Mouse (Mus musculus): ENCODE data around the gene Pdzrn3.

Pdzrn3 gene

GRCm38 (mm10) chr6:101259411-101259810 is 118.3 kb downstream of the Pdzrn3 start:
- DNase-seq (ENCODE audit: low read depth, low spot score) = no peak

DNA sequence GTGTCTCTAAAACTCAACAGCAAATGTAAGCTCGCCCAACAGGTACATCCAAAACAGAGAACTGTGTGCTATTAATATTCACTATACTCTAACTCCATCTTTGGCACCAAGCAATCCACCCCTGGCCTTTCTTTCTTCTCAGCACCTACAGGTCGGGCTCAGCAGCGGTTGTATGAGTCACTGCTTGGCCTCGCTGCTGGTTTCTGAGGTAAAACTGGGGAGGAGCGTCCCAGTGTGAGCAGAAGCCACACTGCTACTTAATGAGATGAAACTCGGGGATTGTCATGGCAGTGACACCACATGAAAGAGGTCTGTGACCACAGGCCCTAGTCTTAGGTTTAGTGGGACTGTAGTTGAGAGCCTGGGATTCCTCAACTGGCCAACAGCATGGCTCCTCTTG is 120.3 kb downstream of the Pdzrn3 start:
- no peak for DNase-seq (ENCODE audit: low read depth, low spot score)

GRCm38 (mm10) chr6:101254652-101255051 is 123.0 kb downstream of the Pdzrn3 start:
- DNase-seq (ENCODE audit: low read depth, low spot score) = no peak

DNA sequence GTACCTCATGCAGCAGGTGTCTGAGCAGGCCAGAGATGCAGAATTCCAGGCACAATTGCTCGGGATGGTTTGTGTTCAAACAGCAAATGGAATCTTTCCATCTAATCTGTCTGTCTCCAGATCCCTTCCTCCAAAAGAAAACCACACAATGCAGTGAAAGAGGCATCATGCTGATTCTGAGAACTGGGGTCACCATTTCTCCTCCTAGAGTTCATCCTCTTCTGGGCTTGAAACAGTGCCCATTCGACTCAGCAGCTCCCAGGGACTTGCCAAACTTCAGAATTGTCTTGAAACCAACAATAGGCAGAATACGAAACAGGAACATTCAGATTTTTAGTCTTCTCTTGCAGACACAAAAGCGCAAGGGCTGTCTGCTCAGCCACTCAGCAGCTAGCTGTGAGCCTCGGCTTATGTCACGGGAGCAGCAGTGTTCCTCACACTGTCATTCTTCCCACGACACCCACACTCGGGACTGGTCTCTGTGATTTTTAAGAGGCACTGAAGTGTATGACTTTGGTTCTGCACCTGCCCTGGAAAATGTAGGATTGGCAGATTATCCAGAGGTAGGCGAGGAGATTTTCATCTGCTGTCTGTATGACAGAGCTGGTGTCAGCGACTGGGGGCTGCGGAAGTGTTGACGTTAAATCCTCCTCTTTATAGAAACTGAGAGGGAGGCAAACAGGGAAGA is 125.6 kb downstream of the Pdzrn3 start:
- DNase-seq (ENCODE audit: low read depth, low spot score) = no peak

DNA sequence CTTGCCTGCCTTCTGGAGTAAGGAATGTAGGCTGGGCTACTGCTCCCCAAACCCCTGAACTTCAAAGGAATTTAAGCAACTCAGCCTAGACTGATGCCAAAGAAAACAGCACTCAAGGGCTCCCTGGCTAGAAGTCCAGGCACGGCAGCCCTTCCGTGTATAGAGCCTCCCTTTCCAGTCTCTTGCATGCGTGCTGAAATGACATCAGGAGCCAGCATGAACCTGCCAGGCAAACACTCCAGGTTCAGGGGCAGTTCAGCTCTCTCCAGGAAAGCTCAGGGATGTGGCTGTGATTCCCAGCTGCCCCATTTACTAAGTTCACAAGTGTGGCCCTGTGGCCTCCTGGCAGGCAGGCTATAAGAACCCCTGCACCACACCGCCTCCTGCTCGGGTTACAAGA is 126.5 kb downstream of the Pdzrn3 start:
- DNase-seq (ENCODE audit: low read depth, low spot score) = no peak

GRCm38 (mm10) chr6:101246137-101246536 is 131.6 kb downstream of the Pdzrn3 start:
- DNase-seq (ENCODE audit: low read depth, low spot score) = no peak

GRCm38 (mm10) chr6:101244355-101244754 is 133.3 kb downstream of the Pdzrn3 start:
- no peak for DNase-seq (ENCODE audit: low read depth, low spot score)

DNA sequence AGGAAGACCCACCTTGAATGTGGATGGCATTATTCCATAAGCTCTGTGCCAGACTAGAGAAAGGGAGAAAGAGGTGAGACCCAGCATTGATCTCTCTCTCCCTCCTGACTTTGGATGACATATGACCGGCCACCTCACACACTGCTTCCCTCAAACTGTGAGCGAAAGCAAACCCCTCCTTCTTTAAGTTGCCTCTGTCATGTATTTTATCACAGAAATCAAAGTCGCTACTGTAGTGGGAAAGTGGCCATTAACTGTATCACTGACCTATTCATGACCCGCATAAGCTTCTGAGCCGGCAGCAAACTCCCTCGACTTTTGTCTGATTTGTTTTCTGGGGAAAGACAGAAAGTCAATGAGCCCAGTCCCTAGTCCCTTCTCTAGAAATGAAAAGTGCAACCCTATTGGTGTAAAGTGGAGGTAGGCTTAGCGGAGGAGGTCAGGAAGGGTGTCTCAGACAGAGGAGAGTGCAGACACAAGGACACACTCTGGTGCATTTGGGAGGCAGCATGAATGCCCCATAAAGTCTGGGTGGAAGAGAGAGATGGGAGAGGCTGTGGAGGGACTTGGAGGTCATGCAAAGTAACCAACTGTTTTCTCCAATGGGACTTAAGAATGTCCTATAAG is 134.4 kb downstream of the Pdzrn3 start:
- no peak for DNase-seq (ENCODE audit: low read depth, low spot score)

DNA sequence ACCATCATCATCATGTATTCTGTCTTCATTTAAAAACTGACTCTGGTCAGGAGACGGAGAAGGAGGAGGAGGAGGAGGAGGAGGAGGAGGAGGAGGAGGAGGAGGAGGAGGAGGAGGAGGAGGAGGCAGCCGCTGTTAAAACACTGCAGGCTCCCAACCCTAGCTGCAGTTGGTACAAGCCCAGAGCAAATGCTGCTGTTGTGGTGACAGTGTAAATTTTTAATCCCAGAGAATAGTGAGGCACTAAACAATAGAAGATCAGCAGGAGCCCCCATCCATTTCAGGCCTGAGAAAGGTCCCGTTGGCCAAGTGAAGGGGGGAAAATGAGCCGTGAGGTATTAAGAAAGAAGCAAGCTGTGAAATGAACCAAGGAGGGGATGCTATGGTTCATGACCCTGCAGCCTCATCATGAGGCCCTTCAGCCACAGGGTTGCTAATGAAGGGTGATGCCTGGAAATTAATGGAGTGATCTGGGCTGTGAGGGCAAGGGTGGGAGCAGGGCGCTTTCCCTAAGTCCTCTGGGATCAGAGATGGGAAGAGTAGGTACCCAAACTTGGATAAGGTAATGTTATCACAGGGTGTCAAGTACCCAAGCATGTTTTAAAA is 141.0 kb downstream of the Pdzrn3 start:
- no peak for DNase-seq (ENCODE audit: low read depth, low spot score)

GRCm38 (mm10) chr6:101236230-101236629 is 141.5 kb downstream of the Pdzrn3 start:
- no peak for DNase-seq (ENCODE audit: low read depth, low spot score)

- no peak for DNase-seq (ENCODE audit: low read depth, low spot score)
Observed at GRCm38 (mm10) chr6:101234349-101234748, 143.3 kb downstream of the Pdzrn3 start.

DNA sequence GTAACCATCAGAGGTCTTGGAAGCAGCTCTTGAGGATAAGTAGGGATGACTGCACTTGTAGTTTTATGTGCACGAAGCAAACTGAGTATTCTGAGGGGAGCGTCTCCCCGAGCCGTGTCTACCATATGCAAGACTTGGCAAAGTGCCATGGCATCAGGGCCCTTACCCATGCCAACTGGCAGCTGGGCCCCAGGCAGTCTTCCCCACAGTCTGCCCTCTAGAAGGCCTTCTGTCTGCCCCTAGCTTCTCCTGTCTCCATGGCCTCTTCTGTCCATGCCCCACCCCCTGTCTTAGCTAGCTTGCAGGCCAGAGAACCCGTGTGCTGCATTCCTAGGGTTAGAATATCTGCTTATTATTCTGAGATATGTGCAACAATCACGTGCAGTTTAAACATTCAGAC is 144.0 kb downstream of the Pdzrn3 start:
- DNase-seq (ENCODE audit: low read depth, low spot score) = peak; percentile 30

DNA sequence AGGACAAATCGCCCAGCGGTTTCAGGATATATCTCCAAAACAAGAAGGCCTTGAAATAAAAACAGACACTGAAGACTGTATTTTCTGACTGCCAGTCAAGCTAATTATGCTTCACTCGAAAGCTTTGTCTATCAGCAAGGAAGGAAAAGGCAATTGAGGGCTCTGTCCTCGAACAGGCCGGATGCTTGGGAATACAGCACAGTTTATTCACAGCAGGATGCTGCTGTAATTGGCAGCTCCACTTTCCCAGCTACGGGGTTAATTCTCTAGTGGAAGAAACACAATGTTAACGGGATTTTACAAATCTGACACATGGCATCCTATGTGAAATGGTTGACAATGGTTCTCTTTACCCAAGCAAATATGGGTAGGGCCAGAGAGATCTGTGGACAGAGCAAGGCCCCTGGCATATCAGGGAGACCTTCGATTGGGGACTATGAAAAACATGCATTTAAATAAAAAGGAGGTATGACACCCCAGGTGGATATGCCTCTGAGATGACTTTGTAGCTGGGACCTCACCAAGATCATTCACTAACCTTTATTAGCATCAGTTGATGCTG is 150.3 kb downstream of the Pdzrn3 start:
- no peak for DNase-seq (ENCODE audit: low read depth, low spot score)

DNA sequence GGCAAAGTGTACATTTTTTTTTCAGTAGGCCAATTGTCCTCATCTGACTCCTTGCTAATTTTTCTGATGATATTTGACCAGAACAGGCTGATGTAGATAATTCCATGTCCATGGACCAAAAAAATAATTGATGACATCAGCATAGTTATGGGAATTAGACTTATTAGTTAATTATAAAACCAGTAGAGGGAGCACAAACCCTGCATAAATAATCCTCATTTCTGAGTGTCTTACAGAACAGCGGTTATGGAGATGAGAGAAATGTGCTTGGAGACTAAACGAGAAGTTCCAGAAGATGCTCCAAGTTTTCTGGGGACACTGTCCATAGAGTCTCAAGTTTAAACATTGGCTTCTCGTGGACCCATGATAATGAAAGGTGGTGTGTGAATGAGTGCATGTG is 157.4 kb downstream of the Pdzrn3 start:
- DNase-seq (ENCODE audit: low read depth, low spot score) = no peak

GRCm38 (mm10) chr6:101219004-101219403 is 158.7 kb downstream of the Pdzrn3 start:
- DNase-seq (ENCODE audit: low read depth, low spot score) = no peak

DNA sequence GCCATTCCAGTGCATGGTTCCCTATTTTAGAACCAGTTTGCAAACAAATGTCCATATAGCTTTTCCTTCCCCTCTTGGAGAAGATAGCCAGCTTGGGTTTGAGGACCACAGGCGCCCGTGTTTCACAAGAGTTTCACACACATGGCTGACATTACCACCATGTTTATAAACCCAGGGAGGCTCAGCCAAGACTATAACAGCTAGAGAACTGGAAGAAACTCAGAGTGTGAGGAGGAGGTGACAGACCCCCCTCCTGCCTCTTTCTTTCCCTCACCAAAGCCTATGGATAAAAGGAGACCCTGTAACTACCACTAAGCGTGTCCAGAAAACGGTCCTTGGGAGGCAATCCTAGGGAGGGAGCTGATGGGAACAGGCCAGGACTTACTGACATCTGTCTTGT is 159.5 kb downstream of the Pdzrn3 start:
- DNase-seq (ENCODE audit: low read depth, low spot score) = no peak

GRCm38 (mm10) chr6:101217756-101218155 is 159.9 kb downstream of the Pdzrn3 start:
- DNase-seq (ENCODE audit: low read depth, low spot score) = no peak

DNA sequence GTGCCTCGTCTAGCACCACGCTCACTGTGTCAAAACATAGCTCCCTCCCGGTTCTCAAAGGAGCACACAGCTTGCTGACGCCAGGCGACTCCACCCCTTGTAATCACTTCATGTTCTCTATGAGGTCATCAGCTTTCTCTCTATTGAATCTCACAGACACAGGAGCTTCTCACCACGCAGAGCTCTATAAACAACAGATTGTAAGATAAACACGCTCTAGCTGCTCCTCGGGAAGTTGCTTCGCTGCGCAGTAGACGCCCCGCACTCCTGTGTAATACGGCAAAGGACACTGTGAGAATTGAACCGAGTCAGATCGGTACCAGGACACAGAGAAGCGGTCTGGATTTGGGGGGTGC is 162.3 kb downstream of the Pdzrn3 start:
- DNase-seq (ENCODE audit: low read depth, low spot score) = no peak

- DNase-seq (ENCODE audit: low read depth, low spot score) = no peak
Observed at GRCm38 (mm10) chr6:101214734-101215435, 162.8 kb downstream of the Pdzrn3 start.

DNA sequence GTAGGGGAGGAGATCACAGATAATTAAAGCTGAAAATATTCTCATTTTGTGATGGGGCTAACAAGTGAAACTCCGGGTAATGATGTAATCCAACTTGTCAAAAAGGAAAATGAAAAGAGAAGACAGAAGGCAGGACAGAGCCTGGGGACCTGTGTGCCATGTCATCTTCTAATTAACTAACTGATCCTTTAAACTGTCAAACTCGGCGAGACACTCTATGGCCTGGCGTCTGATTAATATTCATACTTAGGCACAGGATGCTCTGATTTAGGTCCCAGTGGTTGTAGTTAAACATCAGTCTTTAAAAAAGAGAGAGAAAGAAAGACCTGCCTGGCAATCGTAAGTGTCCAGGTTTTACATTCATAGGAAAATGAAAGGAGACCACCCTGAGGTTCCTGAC is 164.6 kb downstream of the Pdzrn3 start:
- DNase-seq (ENCODE audit: low read depth, low spot score) = no peak

GRCm38 (mm10) chr6:101212086-101212485 is 165.6 kb downstream of the Pdzrn3 start:
- no peak for DNase-seq (ENCODE audit: low read depth, low spot score)

- DNase-seq (ENCODE audit: low read depth, low spot score) = no peak
Observed at GRCm38 (mm10) chr6:101211361-101211841, 166.3 kb downstream of the Pdzrn3 start.

Measured in retina, postnatal 7 days (tissue).